Mouse (Mus musculus) limb, embryonic 11.5 days (tissue): Measurements from ENCODE around the gene Cnksr2. TPM values are rescaled to one million over a fixed set of nuclear protein-coding genes. Genes with fewer than 3 reads are reported as not detected.

Experiments used
- ATAC-seq: fragments of 200-750 bp; cut with Nextera tagmentation; 2 replicates; pipeline ENCODE4 v1.8.0; 2017; ENCODE audit warnings: low read depth; ENCODE audit not compliant: insufficient number of reproducible peaks, low FRiP score, low TSS enrichment
- DNase-seq: peaks from one replicate; pipeline ENCODE4 v3.0.0-alpha.2; 2015; ENCODE audit warnings: low spot score
- H3K27ac ChIP-seq: fragments of 300-500 bp; sonication (generic); replicated peaks from 2 replicates; pipeline ENCODE4 v1.5.1; 2014; ENCODE audit warnings: low read depth, mild to moderate bottlenecking, low read length
- H3K27me3 ChIP-seq: fragments of 300-500 bp; sonication (generic); 2 replicates; pipeline ENCODE4 v1.6.1; 2014; ENCODE audit warnings: mild to moderate bottlenecking, low read length, mixed read lengths; ENCODE audit not compliant: control insufficient read depth, insufficient read depth
- H3K36me3 ChIP-seq: fragments of 300-500 bp; sonication (generic); 2 replicates; pipeline ENCODE4 v1.6.1; 2014; ENCODE audit warnings: mild to moderate bottlenecking, low read length, moderate library complexity, mixed read lengths; ENCODE audit not compliant: control insufficient read depth, insufficient read depth
- H3K4me1 ChIP-seq: fragments of 300-500 bp; sonication (generic); 2 replicates; pipeline ENCODE4 v1.6.1; 2014; ENCODE audit warnings: low read length, mixed read lengths; ENCODE audit not compliant: control insufficient read depth, insufficient read depth
- H3K4me2 ChIP-seq: fragments of 300-500 bp; sonication (generic); 2 replicates; pipeline ENCODE4 v1.6.1; 2014; ENCODE audit warnings: low read depth, mild to moderate bottlenecking, moderate library complexity; ENCODE audit not compliant: severe bottlenecking
- H3K4me3 ChIP-seq: fragments of 300-500 bp; sonication (generic); 2 replicates; pipeline ENCODE4 v1.5.1; 2014; ENCODE audit warnings: low read depth, low read length
- H3K9ac ChIP-seq: fragments of 300-500 bp; sonication (generic); 2 replicates; pipeline ENCODE4 v1.6.1; 2014; ENCODE audit warnings: mild to moderate bottlenecking, low read length
- H3K9me3 ChIP-seq: fragments of 300-500 bp; sonication (generic); 2 replicates; pipeline ENCODE4 v1.6.1; 2016; ENCODE audit warnings: low read length; ENCODE audit not compliant: control insufficient read depth
- WGBS: fragments of 180-500 bp; shearing (Covaris S2); extraction: QIAGEN DNeasy Blood & Tissue Kit; methylation state at CpG from one replicate; pipeline ENCODE4 v1.1.7; 2014; 5-methylcytosine and 5-hydroxymethylcytosine counted together
- polyA plus RNA-seq: library from polyadenylated mRNA; unstranded; fragments of >200 nt; fragmentation: Nextera tagmentation; extraction: Ambion mirVana; gene quantifications from 2 replicates; pipeline ENCODE4 v1.2.1, GENCODE M21; 2014

Cnksr2 gene
- polyA plus RNA-seq, 1 experiment from 2014 or later = 4.1 TPM

DNA sequence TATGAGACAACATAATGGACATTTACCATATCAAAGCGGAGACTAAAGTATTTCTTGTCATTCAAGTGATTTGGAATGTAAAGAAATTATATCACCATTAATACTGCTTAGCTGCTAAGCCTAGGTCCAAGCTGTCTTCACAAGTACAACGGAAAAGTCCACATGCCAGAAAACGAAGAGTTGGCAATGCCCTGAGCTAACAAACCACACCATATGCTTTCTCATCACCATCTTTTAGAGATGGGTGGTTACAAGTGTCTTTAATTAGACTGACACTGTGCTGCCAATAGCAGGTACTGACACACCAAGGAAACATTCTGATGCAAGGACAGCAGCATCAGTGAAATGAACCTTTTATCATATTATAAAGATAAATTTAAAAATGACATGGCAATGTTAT, 123.0 kb downstream of the Cnksr2 start:
- no peak for ATAC-seq
- H3K4me3 ChIP-seq = no peak overlapping the region
- H3K9ac ChIP-seq = no peak overlapping the region
- no peaks in the 10 kb centered on the region for H3K9me3 ChIP-seq
- DNase-seq = no peak
- no peaks in the 10 kb centered on the region for H3K4me1 ChIP-seq
- H3K27ac ChIP-seq = no peak overlapping the region
- H3K36me3 ChIP-seq = no peaks in the 10 kb centered on the region
- WGBS = 80% methylated on average over 3 of the region's 3 CpGs
- H3K27me3 ChIP-seq = no peaks in the 10 kb centered on the region
- H3K4me2 ChIP-seq = no peak overlapping the region

DNA sequence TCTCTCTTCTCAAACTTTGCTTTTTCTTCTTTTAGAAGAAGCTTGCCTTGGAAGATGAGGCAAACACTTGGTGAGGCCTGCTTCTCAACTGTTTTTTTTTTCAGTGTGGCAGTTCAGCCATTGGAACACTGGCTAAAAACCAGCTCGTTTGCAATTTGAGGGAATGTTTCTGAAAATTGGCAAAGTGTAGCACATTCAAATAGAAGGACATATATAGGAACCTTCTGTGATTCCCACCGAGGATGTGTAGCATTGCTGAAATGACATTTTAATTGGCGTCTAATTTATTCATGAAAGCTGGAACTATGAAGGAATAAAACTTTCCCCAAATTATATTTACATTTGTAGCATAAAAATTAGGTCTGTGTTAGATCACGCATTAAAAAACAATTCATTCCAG, 213.1 kb downstream of the Cnksr2 start:
- Histone ChIP-seq H3K9ac (no peak overlapping the region), H3K27ac (no peak overlapping the region), H3K4me3 (no peak overlapping the region), H3K27me3 (no peaks in the 10 kb centered on the region), H3K36me3 (no peaks in the 10 kb centered on the region), H3K9me3 (no peaks in the 10 kb centered on the region), H3K4me1 (no peaks in the 10 kb centered on the region), H3K4me2 (no peak overlapping the region)
- 81% methylated on average over 4 of the region's 4 CpGs for WGBS
- no peak for DNase-seq
- ATAC-seq = no peak

DNA sequence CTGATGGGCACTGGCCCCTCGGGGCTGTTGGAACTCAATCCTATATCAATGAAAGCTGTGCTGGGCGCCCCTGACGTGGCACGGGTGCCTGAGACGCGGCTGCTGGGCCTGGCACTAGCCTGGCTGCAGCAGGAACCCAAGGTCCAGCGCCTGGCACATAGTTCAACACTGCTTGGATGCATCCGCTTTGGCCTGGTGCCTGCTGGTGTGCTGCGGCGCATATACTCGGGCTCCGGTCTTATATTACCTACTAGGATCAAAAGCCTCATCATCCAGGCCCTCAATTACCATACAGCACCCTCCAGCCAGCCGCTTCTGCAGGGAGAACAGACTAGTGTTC, 224.2 kb downstream of the Cnksr2 start:
- Histone ChIP-seq H3K9me3 (no peaks in the 10 kb centered on the region), H3K4me1 (peaks cover 4% of the 10 kb centered on the region; the same call in 1 of the 2 replicates), H3K27ac (no peak overlapping the region), H3K36me3 (no peaks in the 10 kb centered on the region), H3K27me3 (peaks cover 12% of the 10 kb centered on the region; the same call in 1 of the 2 replicates), H3K4me3 (no peak overlapping the region), H3K9ac (no peak overlapping the region), H3K4me2 (no peak overlapping the region)
- no peak for ATAC-seq
- WGBS = 78% methylated on average over 13 of the region's 13 CpGs
- DNase-seq = no peak

DNA sequence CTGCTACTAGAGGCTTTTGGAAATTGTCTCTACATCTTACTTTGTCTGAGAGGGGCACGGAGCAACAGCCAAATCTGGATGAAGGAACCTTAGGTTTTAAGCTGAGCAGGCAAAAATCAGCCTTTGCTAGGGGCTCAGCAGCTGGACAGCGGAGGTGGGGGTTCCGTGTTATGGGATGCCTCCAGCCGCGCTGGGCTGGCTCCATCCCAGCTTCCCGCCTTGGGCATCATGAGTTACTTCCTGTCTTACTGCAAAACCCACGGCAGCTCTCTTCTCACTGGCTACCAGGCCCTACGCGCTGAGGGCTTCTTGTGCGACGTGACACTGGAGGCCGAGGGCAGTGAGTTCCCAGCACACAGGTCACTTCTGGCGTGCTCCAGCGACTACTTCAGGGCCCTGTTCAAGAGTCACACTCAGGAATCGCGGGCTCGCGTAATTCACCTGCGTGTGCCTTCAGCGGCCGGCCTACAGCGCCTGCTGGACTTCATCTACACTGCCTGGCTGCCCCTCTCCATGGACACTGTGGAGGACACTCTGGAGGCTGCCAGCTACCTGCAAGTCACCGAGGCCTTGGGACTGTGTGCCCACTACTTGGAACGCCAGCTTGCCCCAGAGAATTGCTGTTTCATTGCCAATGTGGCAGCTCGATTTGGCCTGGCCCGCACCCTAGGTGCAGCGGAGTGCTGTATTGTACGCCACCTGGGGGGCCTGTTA, 224.7 kb downstream of the Cnksr2 start, which contains the start of gene Klhl34:
Gene Klhl34, plus strand, starts transcription at position 229 of the 714 bp plus-strand sequence.
- Histone ChIP-seq H3K9ac (no peak within 1 kb of the TSS), H3K4me1 (peaks cover 4% of the 10 kb centered on the region; the same call in 1 of the 2 replicates), H3K4me3 (peak within 1 kb of the TSS; percentile 15; the same call in 1 of the 2 replicates), H3K9me3 (no peaks in the 10 kb centered on the region), H3K27me3 (peaks cover 12% of the 10 kb centered on the region; the same call in 1 of the 2 replicates), H3K27ac (no peak within 1 kb of the TSS), H3K4me2 (peak within 1 kb of the TSS; percentile 50), H3K36me3 (no peaks in the 10 kb centered on the region)
- peak; percentile 47 for DNase-seq
- 48% methylated on average over 28 of the region's 28 CpGs for WGBS
- peak; percentile 26; the same call in 1 of the 2 replicates for ATAC-seq

DNA sequence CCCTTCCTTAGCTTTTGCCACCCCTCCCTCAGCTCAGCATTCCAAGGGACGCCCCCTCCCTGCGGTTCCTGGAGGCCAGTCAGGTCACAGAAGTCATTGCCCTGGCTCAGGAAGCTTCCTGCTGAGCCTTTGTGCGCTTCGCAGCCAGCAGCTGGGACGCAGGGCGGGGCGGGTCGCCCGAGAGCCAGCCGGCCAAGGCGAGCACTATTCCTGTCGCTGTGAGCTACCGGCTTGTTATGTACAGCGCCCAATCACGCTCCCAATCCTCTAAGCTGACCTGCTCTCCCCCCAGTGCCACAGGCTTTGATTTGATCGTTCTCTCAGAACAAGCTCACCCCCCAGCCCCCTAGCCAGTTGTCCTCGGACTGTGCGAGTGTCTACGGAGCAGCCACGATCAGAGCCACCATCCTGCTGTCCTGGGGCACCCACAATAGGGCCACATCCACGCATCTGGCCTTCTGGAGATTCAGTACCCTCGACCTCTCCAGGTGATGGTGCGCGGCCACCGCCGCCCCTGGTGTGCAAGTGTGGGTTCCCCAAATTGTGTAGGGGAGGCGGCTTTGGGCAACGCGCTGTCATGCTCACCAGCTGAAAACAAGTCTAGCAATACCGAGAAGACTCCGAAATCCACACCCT, 225.4 kb downstream of the Cnksr2 start:
- Histone ChIP-seq H3K9ac (no peak overlapping the region), H3K27ac (no peak overlapping the region), H3K27me3 (peaks cover 12% of the 10 kb centered on the region; the same call in 1 of the 2 replicates), H3K4me3 (peak overlapping the region; percentile 15; the same call in 1 of the 2 replicates), H3K9me3 (no peaks in the 10 kb centered on the region), H3K4me2 (peak overlapping the region; percentile 50), H3K4me1 (peaks cover 4% of the 10 kb centered on the region; the same call in 1 of the 2 replicates), H3K36me3 (no peaks in the 10 kb centered on the region)
- peak; percentile 74; the same call in 1 of the 2 replicates for ATAC-seq
- 20% methylated on average over 31 of the region's 31 CpGs for WGBS
- DNase-seq = peak; percentile 65

DNA sequence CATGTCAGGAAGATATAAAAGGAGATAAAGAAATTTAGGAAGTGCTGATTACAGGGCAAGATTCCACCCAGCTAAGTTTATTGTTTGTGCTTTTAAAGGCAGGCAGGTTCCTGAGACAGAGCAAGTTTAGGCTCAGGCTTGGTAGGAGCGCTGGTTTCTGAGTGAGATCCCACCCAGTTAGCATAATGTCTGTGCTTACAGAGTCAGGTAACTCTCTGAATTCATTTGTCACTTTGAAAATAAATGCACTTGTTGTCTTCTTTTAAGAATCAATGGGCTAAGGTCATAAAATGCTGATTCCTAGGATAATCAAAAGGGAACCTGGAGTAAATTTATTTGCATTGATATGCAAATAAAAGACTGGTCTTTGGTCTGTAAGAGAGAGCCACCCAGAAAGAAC, 233.4 kb downstream of the Cnksr2 start:
- Histone ChIP-seq H3K4me3 (no peak overlapping the region), H3K4me1 (no peaks in the 10 kb centered on the region), H3K4me2 (no peak overlapping the region), H3K27ac (no peak overlapping the region), H3K9me3 (no peaks in the 10 kb centered on the region), H3K36me3 (no peaks in the 10 kb centered on the region), H3K9ac (no peak overlapping the region), H3K27me3 (no peaks in the 10 kb centered on the region)
- ATAC-seq (no peak), DNase-seq (no peak)
- 50% methylated on average over 1 of the region's 1 CpGs for WGBS

DNA sequence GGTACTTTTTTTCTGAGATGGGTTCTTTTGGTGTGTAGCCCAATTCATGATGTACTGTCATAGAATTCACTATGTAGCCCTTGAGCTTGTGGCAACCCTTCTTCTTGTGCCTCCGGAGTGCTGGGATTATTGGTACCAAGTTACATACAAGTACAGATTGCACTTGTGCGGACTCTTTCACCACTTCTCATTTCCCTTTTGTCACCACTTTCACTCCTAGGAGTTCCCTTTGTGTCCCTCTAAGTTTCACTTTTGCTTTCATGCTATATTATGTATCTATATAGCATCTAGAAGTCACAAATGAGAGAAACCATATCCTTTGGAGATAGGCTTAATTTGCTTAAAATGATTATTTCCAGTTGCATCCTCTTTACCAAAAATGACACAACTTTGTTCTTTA, 241.4 kb downstream of the Cnksr2 start:
- H3K9me3 ChIP-seq = no peaks in the 10 kb centered on the region
- ATAC-seq (no peak), DNase-seq (no peak)
- 95% methylated on average over 2 of the region's 2 CpGs for WGBS
- H3K4me1 ChIP-seq = no peaks in the 10 kb centered on the region
- H3K4me3 ChIP-seq = no peak overlapping the region
- H3K36me3 ChIP-seq = no peaks in the 10 kb centered on the region
- H3K27ac ChIP-seq = no peak overlapping the region
- H3K9ac ChIP-seq = no peak overlapping the region
- no peak overlapping the region for H3K4me2 ChIP-seq
- H3K27me3 ChIP-seq = no peaks in the 10 kb centered on the region
